Mouse (Mus musculus) embryonic stem cell, embryonic (primary cell): ENCODE results near the gene Acads.

ENCODE experiments used
- CTCF ChIA-PET, 4 experiments: fragments of 300-600 bp in 2 of 4; fragments of 350-600 bp in 2 of 4; sonication (Branson Sonifier 250); formaldehyde crosslinking; loops; one replicate each; lab custom pipeline; 2022; ENCODE audit warnings: inconsistent platforms in 2 of 4; lab: Charles Lee
- POLR2A ChIA-PET, 4 experiments: fragments of 300-600 bp in 2 of 4; fragments of 350-600 bp in 2 of 4; sonication (Branson Sonifier 250); formaldehyde crosslinking; loops; one replicate each; lab custom pipeline; 2022; ENCODE audit warnings: antibody characterized with exemption in 4 of 4, inconsistent platforms in 1 of 4; lab: Charles Lee

Gene Acads

GRCm38 (mm10) chr5:115081636-115082035, 37.5 kb downstream of the Acads start:
- CTCF ChIA-PET, result interaction anchor here in 2 of 4 experiments (1.1 to 2.4 kb wide), 2 partner anchors 102 to 109 kb away, joined by 3 to 9 read pairs; no protein-coding TSS in a partner anchor
- POLR2A ChIA-PET, result interaction anchor here in 3 of 4 experiments (0.5 to 1.8 kb wide), 6 partner anchors 10 to 191 kb away, joined by 3 to 7 read pairs (median 4); partner anchors contain the start of gene Rnf10 (in 1 of the 3)

DNA sequence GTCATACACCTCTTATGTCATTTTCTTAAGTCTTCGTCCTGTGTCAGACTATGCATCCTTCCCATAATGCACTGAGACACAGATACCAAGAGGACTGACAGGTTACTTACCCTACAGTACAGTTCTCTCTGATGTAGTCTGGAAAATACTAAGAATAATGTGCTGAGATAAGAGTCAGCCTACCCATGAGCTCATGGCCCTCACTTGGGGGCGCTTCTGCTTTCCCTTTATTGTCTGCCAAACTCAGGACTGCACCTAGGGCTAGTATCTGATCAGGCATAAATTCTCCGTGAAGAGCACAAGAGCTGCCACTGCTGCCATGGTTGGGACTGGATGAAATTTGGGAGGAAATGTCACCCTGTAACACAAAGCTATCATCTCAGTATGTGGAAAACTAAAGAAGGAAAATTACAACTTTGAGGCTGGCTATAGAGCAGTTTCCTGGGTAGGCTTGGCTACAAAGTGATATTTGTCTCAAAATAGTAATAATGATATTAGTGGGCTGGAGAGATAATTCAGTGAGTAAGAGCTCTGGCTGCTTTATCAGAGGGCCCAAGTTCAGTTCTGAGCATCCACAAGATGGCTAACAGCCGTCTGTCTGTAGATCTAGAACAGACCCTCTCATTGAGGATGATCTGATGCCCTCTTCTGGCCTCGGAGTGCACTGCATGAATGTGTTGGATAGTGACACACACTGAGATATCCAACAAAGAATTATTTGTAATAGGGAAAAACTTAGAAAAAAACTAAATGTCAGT, 42.8 kb downstream of the Acads start:
- POLR2A ChIA-PET, result interaction anchor here in 3 of 4 experiments (0.5 to 1.0 kb wide), 7 partner anchors 8 to 155 kb away, joined by 3 to 8 read pairs (median 4); no protein-coding TSS in a partner anchor

GRCm38 (mm10) chr5:115074749-115075148, 44.4 kb downstream of the Acads start:
- ChIA-PET CTCF (interaction anchor here in 3 of 4 experiments (0.6 to 2.2 kb wide), 4 partner anchors 95 to 311 kb away, joined by 3 to 8 read pairs (median 6); partner anchors contain the start of gene Pop5 (in 1 of the 3)), POLR2A (interaction anchor here in 3 of 4 experiments (0.7 to 1.6 kb wide), 4 partner anchors 16 to 67 kb away, joined by 3 to 4 read pairs (median 3); no protein-coding TSS in a partner anchor)

More for the DNA sequence above, 42.8 kb downstream of the Acads start:
- CTCF ChIA-PET, result interaction anchor here (0.6 to 1.7 kb wide), 10 partner anchors 8 to 134 kb away, joined by 3 to 16 read pairs (median 4); no protein-coding TSS in a partner anchor

DNA sequence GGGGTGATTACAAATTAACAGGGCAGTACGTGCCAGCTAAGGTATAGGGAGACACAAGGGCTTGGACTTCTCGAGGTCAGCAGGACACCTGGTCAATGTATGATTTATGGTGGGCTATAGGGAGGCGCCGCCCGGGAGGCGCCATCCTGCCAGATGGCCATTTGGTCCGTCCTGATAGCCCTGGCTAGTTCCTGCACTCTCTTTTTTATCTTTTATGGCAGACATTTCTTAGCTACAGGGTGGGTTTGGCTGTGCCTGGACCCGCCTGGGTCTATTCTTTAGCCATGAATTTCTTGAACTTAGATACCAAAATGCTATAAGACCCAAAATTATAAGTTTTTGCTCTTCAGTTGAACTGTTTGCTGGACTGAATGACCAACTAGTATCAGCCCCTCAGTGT, 45.8 kb downstream of the Acads start:
- ChIA-PET POLR2A (interaction anchor here in 1 of 4 experiments (0.7 to 1.6 kb wide), 2 partner anchors 15 to 46 kb away, joined by 3 read pairs; partner anchors contain the start of gene Acads), CTCF (interaction anchor here in 1 of 4 experiments (2.2 kb wide), 1 partner anchor 94 kb away, joined by 8 read pairs; no protein-coding TSS in a partner anchor)

DNA sequence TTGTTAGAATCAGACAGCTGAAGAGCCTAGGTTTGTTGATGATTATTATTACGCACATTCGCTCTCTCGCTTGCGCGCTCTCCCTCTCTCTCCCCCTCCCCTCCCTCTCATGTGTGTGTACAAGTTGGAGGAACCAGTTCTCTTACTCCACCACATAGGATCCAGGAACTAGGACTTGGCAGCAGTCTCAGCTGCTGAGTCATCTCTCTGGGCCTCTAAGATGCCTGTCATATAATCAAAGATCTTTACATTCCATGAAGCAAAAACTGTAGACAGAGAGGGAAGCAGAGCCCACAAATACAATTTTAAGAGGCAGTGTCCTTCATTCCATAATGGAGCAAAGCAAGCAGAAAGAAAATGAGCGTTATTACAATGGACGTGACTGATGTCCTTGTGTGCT, 47.0 kb downstream of the Acads start:
- ChIA-PET POLR2A (interaction anchor here in 3 of 4 experiments (0.9 to 2.1 kb wide), 12 partner anchors 9 to 140 kb away, joined by 3 to 11 read pairs (median 5); no protein-coding TSS in a partner anchor), CTCF (interaction anchor here in 2 of 4 experiments (0.6 to 1.0 kb wide), 3 partner anchors 92 to 800 kb away, joined by 3 to 4 read pairs (median 4); no protein-coding TSS in a partner anchor)

- POLR2A ChIA-PET, result interaction anchor here (0.8 to 2.1 kb wide), 17 partner anchors 9 to 139 kb away, joined by 3 to 11 read pairs (median 5); partner anchors contain the start of gene Gm10401 (in 1 of the 4)
- CTCF ChIA-PET, result interaction anchor here in 2 of 4 experiments (0.6 to 1.0 kb wide), 4 partner anchors 48 to 799 kb away, joined by 3 to 9 read pairs (median 4); no protein-coding TSS in a partner anchor
Measured at GRCm38 (mm10) chr5:115071096-115071901, 47.8 kb downstream of the Acads start.

DNA sequence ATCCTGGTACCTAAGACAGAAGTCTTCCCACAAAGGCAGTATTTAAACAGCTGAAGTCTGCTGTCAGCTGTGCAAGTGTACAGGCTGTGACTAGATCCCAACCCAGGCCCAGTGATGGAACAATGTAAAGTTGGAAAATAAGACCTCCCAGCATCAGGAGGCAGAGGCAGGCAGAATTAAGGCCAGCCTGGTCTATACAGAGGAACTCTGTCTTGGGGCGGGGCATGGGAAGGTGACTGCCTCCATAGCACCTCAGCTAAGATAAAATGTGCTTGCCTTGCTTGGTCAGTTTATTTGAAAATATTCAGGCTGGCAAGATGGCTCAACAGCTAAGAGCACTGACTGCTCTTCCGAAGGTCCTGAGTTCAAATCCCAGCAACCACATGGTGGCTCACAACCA, 48.7 kb downstream of the Acads start:
- POLR2A ChIA-PET, result interaction anchor here in 3 of 4 experiments (0.6 to 2.1 kb wide), 7 partner anchors 11 to 406 kb away, joined by 3 to 7 read pairs (median 4); no protein-coding TSS in a partner anchor
- CTCF ChIA-PET, result no interaction called here

- CTCF ChIA-PET, result interaction anchor here in 1 of 4 experiments (0.6 kb wide), 1 partner anchor 71 kb away, joined by 3 read pairs; no protein-coding TSS in a partner anchor
- POLR2A ChIA-PET, result interaction anchor here in 3 of 4 experiments (0.9 to 2.4 kb wide), 11 partner anchors 10 to 231 kb away, joined by 3 to 10 read pairs (median 3); partner anchors contain the start of gene Dynll1 (in 1 of the 3)
Measured at GRCm38 (mm10) chr5:115069611-115070010, 49.5 kb downstream of the Acads start.

- POLR2A ChIA-PET, result interaction anchor here (0.7 to 2.4 kb wide), 19 partner anchors 10 to 852 kb away, joined by 3 to 10 read pairs (median 3); partner anchors contain the start of gene Dynll1 (in 1 of the 4)
- CTCF ChIA-PET, result interaction anchor here in 3 of 4 experiments (0.5 to 1.3 kb wide), 7 partner anchors 7 to 82 kb away, joined by 3 to 5 read pairs (median 3); no protein-coding TSS in a partner anchor
Measured at GRCm38 (mm10) chr5:115068671-115069421, 50.3 kb downstream of the Acads start.

DNA sequence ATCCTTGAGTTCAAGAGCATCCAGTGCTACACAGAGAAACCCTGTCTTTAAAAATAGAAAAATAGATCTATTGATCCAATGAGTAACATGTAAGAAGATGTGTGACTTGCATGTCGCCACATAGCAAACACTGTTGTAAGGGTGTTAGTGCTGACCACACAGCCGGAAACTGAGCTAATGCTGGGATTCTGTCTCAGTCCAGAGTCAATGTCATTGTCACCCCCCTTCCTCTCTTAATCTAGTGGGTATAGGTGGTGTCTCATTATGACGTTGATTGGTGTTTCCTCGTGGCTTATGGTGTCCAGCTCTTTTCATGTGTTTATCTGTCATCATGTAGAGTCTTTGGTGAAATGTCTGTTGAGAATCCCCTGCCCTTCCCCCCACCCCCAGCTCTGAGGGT, 52.9 kb downstream of the Acads start:
- ChIA-PET POLR2A (interaction anchor here in 3 of 4 experiments (0.5 to 1.5 kb wide), 6 partner anchors 9 to 61 kb away, joined by 3 to 5 read pairs (median 3); no protein-coding TSS in a partner anchor), CTCF (no interaction called here)

- ChIA-PET CTCF (interaction anchor here in 1 of 4 experiments (1.1 to 2.2 kb wide), 3 partner anchors 9 to 103 kb away, joined by 3 to 8 read pairs (median 4); no protein-coding TSS in a partner anchor), POLR2A (interaction anchor here in 2 of 4 experiments (0.8 to 2.4 kb wide), 7 partner anchors 8 to 83 kb away, joined by 3 to 7 read pairs (median 3); no protein-coding TSS in a partner anchor)
Measured at GRCm38 (mm10) chr5:115063391-115063790, 55.8 kb downstream of the Acads start.

DNA sequence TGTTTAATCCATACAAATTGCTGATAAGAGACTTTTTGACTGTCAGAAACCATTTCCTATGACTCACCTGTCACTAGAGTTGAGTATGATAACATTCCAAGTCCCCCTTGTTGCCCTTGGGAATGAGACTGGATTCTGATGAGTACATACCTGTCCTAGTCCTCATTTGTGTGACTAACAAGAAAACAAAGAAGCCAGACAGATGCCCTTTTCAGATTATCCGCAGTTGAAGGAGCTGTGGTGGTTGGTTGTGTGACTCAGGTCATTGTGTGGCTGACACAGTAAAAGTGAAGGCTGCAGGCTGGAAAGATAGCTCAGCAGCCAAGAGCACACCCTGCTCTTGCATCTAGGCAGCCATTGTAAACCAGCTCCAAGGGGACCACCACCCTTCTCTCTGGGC, 56.6 kb downstream of the Acads start:
- ChIA-PET POLR2A (interaction anchor here in 2 of 4 experiments (1.1 to 2.3 kb wide), 8 partner anchors 9 to 82 kb away, joined by 3 to 11 read pairs (median 3); no protein-coding TSS in a partner anchor), CTCF (interaction anchor here in 2 of 4 experiments (0.8 to 2.2 kb wide), 6 partner anchors 8 to 342 kb away, joined by 3 to 8 read pairs (median 4); no protein-coding TSS in a partner anchor)

DNA sequence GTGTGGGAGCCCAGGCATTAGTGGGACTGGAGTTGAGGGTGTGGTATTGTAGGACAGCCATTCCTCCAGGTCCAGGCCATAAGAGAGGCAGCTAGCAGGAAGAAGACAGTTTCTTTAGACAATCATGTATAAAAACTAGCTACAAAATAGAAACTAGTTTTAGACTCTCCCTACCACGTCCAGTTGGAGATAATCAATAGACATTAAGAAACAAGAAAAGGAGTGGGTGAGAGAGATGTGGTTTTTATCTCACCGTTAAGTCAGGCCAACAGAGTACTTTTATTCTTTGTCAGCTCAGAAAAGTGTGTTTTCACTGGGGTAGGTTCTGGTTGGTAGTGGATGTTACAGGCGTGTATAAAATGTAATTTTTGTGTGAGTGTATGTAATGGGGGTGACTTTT, 58.2 kb downstream of the Acads start:
- POLR2A ChIA-PET, result interaction anchor here in 2 of 4 experiments (0.8 to 1.4 kb wide), 4 partner anchors 18 to 64 kb away, joined by 3 to 4 read pairs (median 4); no protein-coding TSS in a partner anchor
- CTCF ChIA-PET, result interaction anchor here in 3 of 4 experiments (0.5 to 1.5 kb wide), 4 partner anchors 18 to 82 kb away, joined by 3 to 4 read pairs (median 3); no protein-coding TSS in a partner anchor
